Mouse (Mus musculus) stomach, postnatal 0 days (tissue): ENCODE results near the gene Celf1. TPM values are rescaled to one million over a fixed set of nuclear protein-coding genes. Genes with fewer than 3 reads are reported as not detected.
"Not testable (repeated sequence)": the region's sequence is repeated elsewhere in the genome, so short reads cannot be mapped to it uniquely, and the experiment has no call there.

Source experiments
- ATAC-seq: fragments of 200-750 bp; cut with Nextera tagmentation; 2 replicates; pipeline ENCODE4 v1.8.0; 2017; ENCODE audit not compliant: low FRiP score, low TSS enrichment
- DNase-seq: peaks from one replicate; pipeline ENCODE4 v3.0.0-alpha.2; 2016; ENCODE audit warnings: low spot score
- H3K27ac ChIP-seq: fragments of 300-500 bp; sonication (generic); replicated peaks from 2 replicates; pipeline ENCODE4 v1.5.1; 2014; ENCODE audit warnings: mild to moderate bottlenecking, control low read depth
- H3K27me3 ChIP-seq: fragments of 300-500 bp; sonication (generic); 2 replicates; pipeline ENCODE4 v1.6.1; 2014; ENCODE audit warnings: low read length; ENCODE audit not compliant: control insufficient read depth, insufficient read depth
- H3K36me3 ChIP-seq: fragments of 300-500 bp; sonication (generic); 2 replicates; pipeline ENCODE4 v1.6.1; 2014; ENCODE audit warnings: low read length, mixed read lengths; ENCODE audit not compliant: control insufficient read depth, insufficient read depth
- H3K4me1 ChIP-seq: fragments of 300-500 bp; sonication (generic); replicated peaks from 2 replicates; pipeline ENCODE4 v1.6.1; 2014; ENCODE audit warnings: antibody characterized with exemption; ENCODE audit not compliant: control insufficient read depth, insufficient read depth
- H3K4me2 ChIP-seq: fragments of 300-500 bp; sonication (generic); replicated peaks from 2 replicates; pipeline ENCODE4 v1.6.1; 2014; ENCODE audit warnings: low read depth, mild to moderate bottlenecking, control low read depth, moderate library complexity
- H3K4me3 ChIP-seq: fragments of 300-500 bp; sonication (generic); 2 replicates; pipeline ENCODE4 v1.5.1; 2014; ENCODE audit warnings: low read depth, low read length, control low read depth
- H3K9ac ChIP-seq: fragments of 300-500 bp; sonication (generic); 2 replicates; pipeline ENCODE4 v1.6.1; 2014; ENCODE audit warnings: mild to moderate bottlenecking, low read length, control low read depth, mixed read lengths
- H3K9me3 ChIP-seq: fragments of 300-500 bp; sonication (generic); 2 replicates; pipeline ENCODE4 v1.6.1; 2016; ENCODE audit warnings: low read length; ENCODE audit not compliant: control insufficient read depth
- CTCF ChIP-seq: IDR thresholded peaks from 2 replicates; pipeline ENCODE4 v1.5.1; 2016; ENCODE audit warnings: antibody characterized with exemption, low read depth, mild to moderate bottlenecking, moderate library complexity
- EP300 ChIP-seq: optimal IDR thresholded peaks from 2 replicates; pipeline ENCODE3; 2016; ENCODE audit warnings: antibody characterized with exemption
- WGBS: fragments of 180-500 bp; shearing (Covaris S2); extraction: QIAGEN DNeasy Blood & Tissue Kit; methylation state at CpG from one replicate; pipeline ENCODE4 v1.1.7; 2014; 5-methylcytosine and 5-hydroxymethylcytosine counted together
- polyA plus RNA-seq: library from polyadenylated mRNA; unstranded; fragments of >200 nt; fragmentation: Nextera tagmentation; extraction: Ambion mirVana; gene quantifications from 2 replicates; pipeline ENCODE4 v1.2.1, GENCODE M21; 2015

Celf1 gene
- polyA plus RNA-seq = 31.0 and 33.7 TPM in 2 replicates

DNA sequence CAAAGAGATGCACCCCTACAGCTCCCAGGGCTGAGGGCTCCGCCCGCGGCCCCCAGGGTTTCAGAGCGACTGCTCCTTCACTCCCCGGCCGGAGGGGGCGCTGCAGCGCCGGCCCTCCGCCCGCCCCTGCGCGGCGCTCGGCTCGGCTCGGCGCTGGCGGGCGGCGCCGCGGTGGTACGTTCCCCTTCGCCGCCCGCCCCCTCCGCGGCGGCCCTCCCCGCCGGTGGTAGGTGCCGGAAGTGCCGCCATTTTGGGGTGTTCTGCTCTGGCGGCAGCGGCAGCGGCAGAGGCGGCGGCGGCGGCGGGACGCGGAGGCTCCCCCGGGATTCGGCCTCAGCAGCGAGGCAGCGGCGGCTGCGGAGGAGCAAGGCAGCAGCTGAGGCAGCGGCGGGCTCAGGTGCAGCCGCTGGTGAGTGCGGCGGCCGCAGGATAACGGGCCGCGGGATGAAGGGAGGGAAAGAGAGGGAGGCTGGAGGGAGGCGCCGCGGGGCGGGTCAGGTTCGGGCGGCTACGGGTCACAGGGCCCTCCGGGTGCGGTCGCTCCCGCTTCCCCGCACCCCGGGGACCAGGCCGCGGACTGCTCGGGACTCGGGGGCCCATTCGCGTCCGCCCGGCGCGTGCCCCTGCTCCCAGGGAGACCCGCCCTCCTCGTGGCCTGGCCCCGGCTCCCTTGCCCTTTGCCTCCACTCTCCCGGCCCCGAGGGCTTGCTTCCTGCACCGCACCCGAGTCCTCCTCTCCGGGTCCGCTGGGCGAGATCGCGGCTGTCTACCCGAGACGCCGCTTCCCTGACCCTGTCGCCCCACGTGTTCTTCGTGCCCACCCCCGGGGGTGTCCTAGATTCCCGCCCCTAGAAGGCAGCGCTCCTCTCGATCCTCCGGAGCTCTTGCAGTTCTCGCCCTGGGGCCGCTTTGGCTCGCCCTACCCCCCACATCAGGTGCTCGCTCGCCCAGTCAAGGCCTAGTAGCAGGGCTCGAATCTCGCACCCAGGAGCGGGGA lies at the start of gene Celf1:
Celf1 (plus strand) TSS at position 150 of the 997 bp plus-strand sequence.
- no peaks in the 10 kb centered on the region for H3K36me3 ChIP-seq
- peak within 1 kb of the TSS; percentile 84 for H3K4me2 ChIP-seq
- peak within 1 kb of the TSS; percentile 89 for H3K9ac ChIP-seq
- no peaks in the 10 kb centered on the region for H3K27me3 ChIP-seq
- under 1% methylated on average over 85 of the region's 113 CpGs for WGBS
- H3K4me1 ChIP-seq = peaks cover 5% of the 10 kb centered on the region; the same call in 1 of the 2 replicates
- no peaks in the 10 kb centered on the region for H3K9me3 ChIP-seq
- peak within 1 kb of the TSS; percentile 99 for H3K4me3 ChIP-seq
- ATAC-seq = peak; percentile 97
- peak; percentile 90 for DNase-seq
- peak; percentile 69 for TF ChIP-seq CTCF
- no peak for TF ChIP-seq EP300
- H3K27ac ChIP-seq = peak within 1 kb of the TSS; percentile 95

DNA sequence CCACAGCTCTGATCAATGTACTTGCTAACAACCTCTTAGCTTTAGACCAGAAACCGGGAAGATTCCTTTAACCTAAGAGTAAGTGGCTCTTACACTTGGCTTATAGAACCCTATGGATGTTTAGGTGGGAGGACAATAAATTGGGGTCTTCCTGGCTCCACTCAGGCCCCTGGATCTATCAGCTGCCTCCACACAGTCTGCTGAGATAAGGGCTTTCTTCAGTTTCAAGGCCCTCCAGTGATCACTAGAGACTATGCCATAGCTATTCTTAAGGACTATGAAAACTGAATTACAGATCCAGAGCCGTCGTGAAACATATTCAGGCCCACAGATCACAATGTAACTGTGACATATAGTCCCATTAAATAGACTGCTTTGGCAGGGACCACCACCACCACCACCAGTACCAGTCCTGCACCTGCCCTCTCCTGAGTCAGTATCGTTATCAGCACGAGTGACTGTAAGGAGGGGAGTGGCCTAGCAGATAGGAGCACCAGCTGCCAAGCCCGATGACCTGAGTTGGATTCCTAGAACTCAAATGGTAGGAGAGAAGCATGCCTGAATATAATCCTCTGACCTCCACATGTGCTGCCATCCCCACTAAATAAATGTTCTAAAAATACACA lies 46.4 kb upstream of the Celf1 start:
- Histone ChIP-seq H3K36me3 (peaks cover 7% of the 10 kb centered on the region; the same call in 1 of the 2 replicates), H3K27ac (no peak overlapping the region), H3K9me3 (no peaks in the 10 kb centered on the region), H3K4me2 (no peak overlapping the region), H3K4me3 (no peak overlapping the region), H3K27me3 (no peaks in the 10 kb centered on the region), H3K9ac (no peak overlapping the region), H3K4me1 (0 out of 2 replicates have a peak, but pooled peaks cover 4% of the 10 kb centered on the region)
- no peak for ATAC-seq
- TF ChIP-seq EP300 (no peak), CTCF (no peak)
- WGBS = 74% methylated on average over 6 of the region's 6 CpGs
- peak; percentile 33 for DNase-seq

DNA sequence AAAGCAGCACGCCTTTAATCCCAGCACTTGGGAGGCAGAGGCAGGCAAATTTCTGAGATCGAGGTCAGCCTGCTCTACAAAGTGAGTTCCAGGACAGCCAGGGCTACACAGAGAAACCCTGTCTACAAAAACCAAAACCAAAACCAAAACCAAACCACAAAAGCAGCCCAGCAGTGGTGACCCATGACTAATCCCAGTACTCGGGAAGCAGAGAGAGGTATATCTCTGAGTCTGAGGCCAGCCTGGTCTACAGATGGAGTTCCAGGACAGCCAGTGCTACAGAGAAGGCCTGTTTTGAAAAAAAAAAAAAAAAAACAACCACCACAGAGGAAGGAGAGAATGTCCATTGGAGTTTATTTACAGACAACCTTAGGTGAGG lies 45.9 kb upstream of the Celf1 start:
- not testable (repeated sequence) for H3K27me3 ChIP-seq, H3K27ac ChIP-seq, DNase-seq, H3K9me3 ChIP-seq, H3K36me3 ChIP-seq, H3K4me2 ChIP-seq, H3K4me3 ChIP-seq, ATAC-seq, H3K4me1 ChIP-seq, H3K9ac ChIP-seq
- WGBS = 85% methylated on average over 3 of the region's 3 CpGs

DNA sequence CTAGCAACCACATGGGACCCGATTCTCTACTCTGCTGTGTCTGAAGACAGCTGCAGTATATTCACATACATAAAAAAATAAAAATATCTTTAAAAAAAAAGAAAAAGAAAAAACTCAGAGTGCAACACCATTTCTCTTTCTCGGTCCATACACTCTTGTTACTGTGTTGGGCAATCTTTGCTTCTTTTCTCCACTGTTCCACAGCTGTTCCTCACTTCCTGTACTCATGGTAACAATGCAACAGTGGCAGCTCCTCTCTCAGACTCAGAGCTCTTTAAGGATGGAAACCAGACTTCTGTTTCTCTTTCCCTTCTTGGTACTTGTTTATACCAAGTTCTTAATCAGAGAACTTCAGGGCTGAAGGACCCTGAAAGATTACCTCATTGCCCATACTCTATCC lies 36.8 kb upstream of the Celf1 start:
- no peaks in the 10 kb centered on the region; the same call in 1 of the 2 replicates for H3K4me1 ChIP-seq
- 63% methylated on average over 2 of the region's 2 CpGs for WGBS
- TF ChIP-seq EP300 (no peak), CTCF (no peak)
- peak overlapping the region; percentile 61 for H3K4me2 ChIP-seq
- ATAC-seq (no peak), DNase-seq (no peak)
- no peak overlapping the region for H3K27ac ChIP-seq
- H3K4me3 ChIP-seq = peak overlapping the region; percentile 89
- peaks cover 6% of the 10 kb centered on the region; the same call in 1 of the 2 replicates for H3K36me3 ChIP-seq
- H3K27me3 ChIP-seq = no peaks in the 10 kb centered on the region
- no peak overlapping the region for H3K9ac ChIP-seq
- H3K9me3 ChIP-seq = no peaks in the 10 kb centered on the region

DNA sequence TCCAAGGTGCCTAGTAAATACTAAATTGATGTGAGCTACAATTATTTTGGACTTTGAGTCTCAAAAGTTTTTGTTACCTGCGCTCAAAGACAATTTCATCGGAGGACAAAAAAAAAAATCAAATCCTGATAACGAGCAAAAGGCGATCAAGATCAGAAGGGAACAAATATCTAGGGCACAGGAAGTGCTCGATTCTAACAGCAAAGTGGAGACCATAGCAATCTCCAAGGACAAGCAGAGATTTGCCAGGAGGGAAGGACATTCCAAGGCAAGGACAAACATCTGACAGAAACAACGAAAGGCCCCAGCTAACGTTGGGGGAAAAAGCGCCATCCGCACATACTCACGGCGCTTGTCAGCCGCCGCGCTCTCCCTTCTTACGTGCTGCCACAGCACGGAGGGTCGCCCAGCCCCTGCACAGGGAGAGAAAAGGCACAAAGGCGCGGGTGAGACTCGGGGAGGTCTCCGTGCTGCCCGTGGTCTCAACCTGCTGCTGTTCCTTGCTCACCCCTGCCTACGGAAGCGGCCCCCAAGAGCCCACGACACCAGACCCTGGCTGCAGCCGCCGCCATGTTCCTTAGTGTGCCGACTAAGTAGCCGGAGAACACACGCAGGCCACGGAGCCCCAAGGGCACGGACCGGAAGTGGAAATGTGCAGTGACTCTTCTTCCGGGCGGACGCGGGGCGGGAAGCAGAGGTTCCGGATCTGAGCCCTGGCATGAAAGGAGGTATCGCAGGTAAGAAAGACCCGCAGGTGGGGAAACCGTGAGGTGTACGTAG lies 35.9 kb upstream of the Celf1 start, which contains the start of the genes Kbtbd4 and Ndufs3:
Kbtbd4 (plus strand) TSS at position 665 of the 780 bp plus-strand sequence.
Ndufs3 (minus strand) TSS at position 752 of the 780 bp plus-strand sequence.
- no peaks in the 10 kb centered on the region for H3K9me3 ChIP-seq
- H3K36me3 ChIP-seq = peaks cover 13% of the 10 kb centered on the region; the same call in 1 of the 2 replicates
- H3K27ac ChIP-seq = peak within 1 kb of the TSS; percentile 93
- no peak for TF ChIP-seq EP300
- peak; percentile 3; the same call in 1 of the 2 replicates for TF ChIP-seq CTCF
- peak; percentile 91 for DNase-seq
- peak; percentile 93 for ATAC-seq
- peak within 1 kb of the TSS; percentile 61 for H3K4me2 ChIP-seq
- H3K4me1 ChIP-seq = no peaks in the 10 kb centered on the region; the same call in 1 of the 2 replicates
- peak within 1 kb of the TSS; percentile 89 for H3K4me3 ChIP-seq
- under 1% methylated on average over 43 of the region's 43 CpGs for WGBS
- no peaks in the 10 kb centered on the region for H3K27me3 ChIP-seq
- H3K9ac ChIP-seq = peak within 1 kb of the TSS; percentile 95
